Mouse (Mus musculus) right cerebral cortex, postnatal 25 days (tissue): Measurements from ENCODE around the gene Alppl2.

Experiments
- DNase-seq: peaks from one replicate; pipeline ENCODE4 v3.0.0; 2022

Gene Alppl2

GRCm38 (mm10) chr1:87050072-87050471, 39.7 kb downstream of the Alppl2 start:
- no peak for DNase-seq

- peak; percentile 76 for DNase-seq
Observed at GRCm38 (mm10) chr1:87041814-87042438, 47.8 kb downstream of the Alppl2 start.

GRCm38 (mm10) chr1:87041119-87041518, 48.6 kb downstream of the Alppl2 start:
- DNase-seq: peak; percentile 63

GRCm38 (mm10) chr1:87038477-87039070, 51.2 kb downstream of the Alppl2 start:
- DNase-seq: no peak
